Mouse (Mus musculus) heart, embryonic 11.5 days (tissue): ENCODE data around the gene Zscan22. TPM values are rescaled to one million over a fixed set of nuclear protein-coding genes. Genes with fewer than 3 reads are reported as not detected.
"Not testable (repeated sequence)": the region's sequence is repeated elsewhere in the genome, so short reads cannot be mapped to it uniquely, and the experiment has no call there.

Experiments used
- ATAC-seq: fragments of 200-750 bp; cut with Nextera tagmentation; replicated peaks from 2 replicates; pipeline ENCODE4 v1.8.0; 2017; ENCODE audit warnings: moderate library complexity; ENCODE audit not compliant: insufficient number of reproducible peaks, low FRiP score, low TSS enrichment
- H3K27ac ChIP-seq: fragments of 300-500 bp; sonication (generic); 2 replicates; pipeline ENCODE4 v1.5.1; 2014; ENCODE audit warnings: mild to moderate bottlenecking, low read depth, low read length
- H3K27me3 ChIP-seq: fragments of 300-500 bp; sonication (generic); 2 replicates; pipeline ENCODE4 v1.6.1; 2014; ENCODE audit warnings: mild to moderate bottlenecking, low read length, mixed read lengths; ENCODE audit not compliant: control insufficient read depth, insufficient read depth
- H3K36me3 ChIP-seq: fragments of 300-500 bp; sonication (generic); 2 replicates; pipeline ENCODE4 v1.6.1; 2014; ENCODE audit warnings: mild to moderate bottlenecking, low read length, moderate library complexity, mixed read lengths; ENCODE audit not compliant: control insufficient read depth, insufficient read depth
- H3K4me1 ChIP-seq: fragments of 300-500 bp; sonication (generic); 2 replicates; pipeline ENCODE4 v1.6.1; 2014; ENCODE audit warnings: low read length; ENCODE audit not compliant: control insufficient read depth, insufficient read depth
- H3K4me2 ChIP-seq: fragments of 300-500 bp; sonication (generic); 2 replicates; pipeline ENCODE4 v1.6.1; 2014; ENCODE audit warnings: mild to moderate bottlenecking, moderate library complexity
- H3K4me3 ChIP-seq: fragments of 300-500 bp; sonication (generic); 2 replicates; pipeline ENCODE4 v1.5.1; 2014; ENCODE audit warnings: low read depth, low read length
- H3K9ac ChIP-seq: fragments of 300-500 bp; sonication (generic); 2 replicates; pipeline ENCODE4 v1.6.1; 2014; ENCODE audit warnings: mild to moderate bottlenecking, low read depth, low read length, moderate library complexity
- H3K9me3 ChIP-seq: fragments of 300-500 bp; sonication (generic); replicated peaks from 2 replicates; pipeline ENCODE4 v1.6.1; 2016; ENCODE audit warnings: low read length; ENCODE audit not compliant: control insufficient read depth
- WGBS: fragments of 180-500 bp; shearing (Covaris S2); extraction: QIAGEN DNeasy Blood & Tissue Kit; methylation state at CpG from one replicate; pipeline ENCODE4 v1.1.7; 2014; ENCODE audit not compliant: insufficient replicate concordance; 5-methylcytosine and 5-hydroxymethylcytosine counted together
- polyA plus RNA-seq: library from polyadenylated mRNA; unstranded; fragments of >200 nt; fragmentation: Nextera tagmentation; extraction: Ambion mirVana; gene quantifications from 2 replicates; pipeline ENCODE4 v1.2.1, GENCODE M21; 2014

The Zscan22 gene
- polyA plus RNA-seq, 1 experiment from 2014 or later: 17.0 TPM

- H3K9ac ChIP-seq: peak within 1 kb of the TSS; percentile 96
- H3K27me3 ChIP-seq: no peaks in the 10 kb centered on the region
- peak within 1 kb of the TSS; percentile 70 for H3K27ac ChIP-seq
- H3K36me3 ChIP-seq: peaks cover 31% of the 10 kb centered on the region
- H3K4me2 ChIP-seq: peak within 1 kb of the TSS; percentile 97
- WGBS: under 1% methylated on average over 55 of the region's 55 CpGs
- peak; percentile 98 for ATAC-seq
- H3K9me3 ChIP-seq: no peaks in the 10 kb centered on the region
- H3K4me3 ChIP-seq: peak within 1 kb of the TSS; percentile 99
- peaks cover 6% of the 10 kb centered on the region; the same call in 1 of the 2 replicates for H3K4me1 ChIP-seq
Measured at GRCm38 (mm10) chr7:12921705-12922465, 24.3 kb downstream of the Zscan22 start, which contains the start of gene Rps5. Gene Rps5 (plus strand): TSS chr7:12922290.

- H3K36me3 ChIP-seq: peaks cover 31% of the 10 kb centered on the region
- 2% methylated on average over 8 of the region's 8 CpGs for WGBS
- ATAC-seq: no peak
- peak overlapping the region; percentile 97 for H3K4me2 ChIP-seq
- H3K4me3 ChIP-seq: peak overlapping the region; percentile 99
- no peaks in the 10 kb centered on the region for H3K27me3 ChIP-seq
- H3K27ac ChIP-seq: peak overlapping the region; percentile 35; the same call in 1 of the 2 replicates
- no peaks in the 10 kb centered on the region for H3K9me3 ChIP-seq
- peak overlapping the region; percentile 96 for H3K9ac ChIP-seq
- peaks cover 8% of the 10 kb centered on the region; the same call in 1 of the 2 replicates for H3K4me1 ChIP-seq
Measured at GRCm38 (mm10) chr7:12922729-12923128, 25.1 kb downstream of the Zscan22 start.

- H3K4me1 ChIP-seq: peaks cover 10% of the 10 kb centered on the region; the same call in 1 of the 2 replicates
- no peak overlapping the region for H3K4me2 ChIP-seq
- no peak overlapping the region for H3K9ac ChIP-seq
- 79% methylated on average over 7 of the region's 7 CpGs for WGBS
- H3K36me3 ChIP-seq: peaks cover 31% of the 10 kb centered on the region
- H3K27ac ChIP-seq: no peak overlapping the region
- H3K9me3 ChIP-seq: no peaks in the 10 kb centered on the region
- H3K27me3 ChIP-seq: peaks cover 3% of the 10 kb centered on the region; the same call in 1 of the 2 replicates
- no peak for ATAC-seq
- H3K4me3 ChIP-seq: no peak overlapping the region
Measured at GRCm38 (mm10) chr7:12926316-12926715, 28.7 kb downstream of the Zscan22 start.

GRCm38 (mm10) chr7:12927191-12927680, 29.6 kb downstream of the Zscan22 start, which contains the start of gene Rnf225:
Gene Rnf225 (plus strand): TSS chr7:12927416.
- Histone ChIP-seq H3K9ac (peak within 1 kb of the TSS; percentile 75), H3K27me3 (peaks cover 3% of the 10 kb centered on the region; the same call in 1 of the 2 replicates), H3K4me3 (peak within 1 kb of the TSS; percentile 47), H3K4me1 (peaks cover 10% of the 10 kb centered on the region; the same call in 1 of the 2 replicates), H3K27ac (no peak within 1 kb of the TSS), H3K36me3 (peaks cover 31% of the 10 kb centered on the region), H3K9me3 (no peaks in the 10 kb centered on the region), H3K4me2 (peak within 1 kb of the TSS; percentile 90)
- 22% methylated on average over 8 of the region's 8 CpGs for WGBS
- ATAC-seq: no peak

GRCm38 (mm10) chr7:12927693-12928589, 30.3 kb downstream of the Zscan22 start:
- ATAC-seq: peak; percentile 43
- Histone ChIP-seq H3K27ac (no peak overlapping the region), H3K36me3 (peaks cover 31% of the 10 kb centered on the region), H3K4me1 (peaks cover 7% of the 10 kb centered on the region; the same call in 1 of the 2 replicates), H3K4me2 (peak overlapping the region; percentile 90), H3K4me3 (peak overlapping the region; percentile 47), H3K9ac (peak overlapping the region; percentile 75), H3K27me3 (peaks cover 3% of the 10 kb centered on the region; the same call in 1 of the 2 replicates), H3K9me3 (no peaks in the 10 kb centered on the region)
- 3% methylated on average over 63 of the region's 65 CpGs for WGBS

GRCm38 (mm10) chr7:12933615-12934140, 36.1 kb downstream of the Zscan22 start:
- H3K4me2 ChIP-seq: no peak overlapping the region
- peaks cover under 1% of the 10 kb centered on the region; the same call in 1 of the 2 replicates for H3K27me3 ChIP-seq
- H3K4me1 ChIP-seq: no peaks in the 10 kb centered on the region
- WGBS: 77% methylated on average over 4 of the region's 4 CpGs
- ATAC-seq: no peak
- no peak overlapping the region for H3K9ac ChIP-seq
- H3K36me3 ChIP-seq: no peaks in the 10 kb centered on the region
- no peaks in the 10 kb centered on the region for H3K9me3 ChIP-seq
- no peak overlapping the region for H3K4me3 ChIP-seq
- H3K27ac ChIP-seq: no peak overlapping the region

GRCm38 (mm10) chr7:12934808-12935207, 37.2 kb downstream of the Zscan22 start:
- WGBS: 57% methylated on average over 3 of the region's 3 CpGs
- no peak for ATAC-seq

GRCm38 (mm10) chr7:12937254-12937803, 39.7 kb downstream of the Zscan22 start:
- H3K4me3 ChIP-seq, H3K27ac ChIP-seq, H3K4me2 ChIP-seq, H3K27me3 ChIP-seq, H3K9ac ChIP-seq, H3K9me3 ChIP-seq, H3K4me1 ChIP-seq, H3K36me3 ChIP-seq, ATAC-seq: not testable (repeated sequence)
- WGBS: 74% methylated on average over 4 of the region's 4 CpGs

More at GRCm38 (mm10) chr7:12934808-12935207, 37.2 kb downstream of the Zscan22 start:
- no peak overlapping the region for H3K4me3 ChIP-seq
- H3K9ac ChIP-seq: no peak overlapping the region
- no peaks in the 10 kb centered on the region for H3K36me3 ChIP-seq
- no peak overlapping the region for H3K4me2 ChIP-seq
- no peaks in the 10 kb centered on the region for H3K27me3 ChIP-seq
- no peaks in the 10 kb centered on the region for H3K9me3 ChIP-seq
- no peak overlapping the region for H3K27ac ChIP-seq
- H3K4me1 ChIP-seq: no peaks in the 10 kb centered on the region
